Mouse (Mus musculus) bone marrow macrophage, adult 2 months (primary cell): ENCODE measurements around the gene Ak3.

Experiments used
- CTCF ChIP-seq: IDR thresholded peaks from 2 replicates; pipeline ENCODE4 v1.5.1; 2012; ENCODE audit warnings: low read depth, mild to moderate bottlenecking, low read length, moderate library complexity
- POLR2A ChIP-seq: IDR thresholded peaks from 2 replicates; pipeline ENCODE4 v1.6.1; 2012; ENCODE audit warnings: mild to moderate bottlenecking, low read depth, low read length, borderline replicate concordance

DNA sequence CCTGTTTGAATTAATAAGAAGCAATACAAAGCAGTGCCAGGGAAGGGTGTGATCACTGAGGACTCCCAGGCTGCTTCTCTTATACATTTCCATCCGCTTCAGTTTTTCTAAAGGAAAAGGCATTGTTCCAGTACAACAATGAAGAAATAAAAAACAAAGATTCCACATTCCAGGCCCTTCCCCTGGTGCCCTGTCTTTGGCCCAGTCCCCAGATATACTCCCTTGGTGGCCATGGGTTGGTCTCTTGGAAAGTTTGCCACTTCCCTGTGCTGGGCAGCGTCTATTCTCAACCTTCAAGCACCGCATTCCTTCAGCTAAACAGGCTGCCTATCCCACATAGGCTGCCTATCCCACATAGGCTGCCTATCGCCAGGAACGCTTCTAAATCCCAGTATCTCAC lies 10.7 kb downstream of the Ak3 start:
- no peak for TF ChIP-seq CTCF
- no peak for TF ChIP-seq POLR2A
